Mouse (Mus musculus) erythroblast, embryonic 14.5 days (primary cell): Measurements from ENCODE around the gene Fgf8. TPM values are rescaled to one million over a fixed set of nuclear protein-coding genes. Genes with fewer than 3 reads are reported as not detected.

ENCODE experiments used
- H3K27me3 ChIP-seq: 2 replicates; pipeline ENCODE4 v1.6.1; 2012; ENCODE audit warnings: inconsistent platforms; ENCODE audit not compliant: control insufficient read depth
- H3K36me3 ChIP-seq: 2 replicates; pipeline ENCODE4 v1.6.1; 2012; ENCODE audit warnings: mild to moderate bottlenecking, inconsistent platforms; ENCODE audit not compliant: control insufficient read depth
- H3K4me1 ChIP-seq: 2 replicates; pipeline ENCODE4 v1.6.1; 2012; ENCODE audit warnings: inconsistent platforms; ENCODE audit not compliant: control insufficient read depth
- H3K4me3 ChIP-seq: replicated peaks from 2 replicates; pipeline ENCODE3; 2012; ENCODE audit warnings: moderate library complexity, mild to moderate bottlenecking, inconsistent platforms
- H3K9me3 ChIP-seq: 2 replicates; pipeline ENCODE4 v1.6.1; 2012; ENCODE audit warnings: low read length, inconsistent platforms, mixed read lengths; ENCODE audit not compliant: control insufficient read depth
- GATA1 ChIP-seq: IDR thresholded peaks from 2 replicates; pipeline ENCODE4 v1.6.1; 2012; ENCODE audit warnings: low read length, inconsistent platforms, mixed read lengths
- TAL1 ChIP-seq: IDR thresholded peaks from 3 replicates; pipeline ENCODE4 v1.6.1; 2012; ENCODE audit warnings: low read length, inconsistent platforms, mixed read lengths
- polyA plus RNA-seq: library from polyadenylated mRNA; stranded (reverse); fragments of >175 nt; gene quantifications from 2 replicates; pipeline ENCODE4 v1.2.3, GENCODE M21; 2012

The Fgf8 gene
- polyA plus RNA-seq, 1 experiment, result not detected

DNA sequence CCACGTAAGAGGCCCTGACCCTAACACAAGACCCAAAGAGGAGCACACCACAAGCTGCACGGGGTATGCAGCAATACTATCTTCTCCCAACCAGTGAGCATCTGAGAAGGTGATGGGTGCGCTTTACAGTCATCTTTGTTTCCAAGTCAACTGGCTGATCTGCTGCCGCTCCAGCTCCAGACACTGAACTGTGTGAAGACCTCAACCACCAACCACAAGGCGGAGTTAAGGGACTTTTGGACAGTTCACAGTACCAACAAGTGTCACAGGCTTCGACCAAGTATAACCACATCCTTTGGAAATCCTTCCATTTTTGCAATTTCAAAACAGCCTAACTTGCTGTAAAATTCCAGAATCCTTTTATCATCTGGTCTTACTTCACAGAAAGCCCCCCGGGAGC lies 9.2 kb upstream of the Fgf8 start:
- no peak for TF ChIP-seq TAL1
- TF ChIP-seq GATA1, result no peak
- Histone ChIP-seq H3K4me1 (peaks cover 31% of the 10 kb centered on the region), H3K36me3 (peaks cover 82% of the 10 kb centered on the region), H3K9me3 (no peaks in the 10 kb centered on the region), H3K4me3 (no peak overlapping the region), H3K27me3 (no peaks in the 10 kb centered on the region)

- Histone ChIP-seq H3K4me1 (peaks cover 38% of the 10 kb centered on the region), H3K9me3 (peaks cover 8% of the 10 kb centered on the region; the same call in 1 of the 2 replicates), H3K27me3 (peaks cover 22% of the 10 kb centered on the region), H3K4me3 (peak within 1 kb of the TSS; percentile 95), H3K36me3 (peaks cover 58% of the 10 kb centered on the region)
- TF ChIP-seq GATA1, result no peak
- TF ChIP-seq TAL1, result no peak
Measured at GRCm38 (mm10) chr19:45749243-45750043, 6.7 kb upstream of the Fgf8 start, which contains the start of gene Npm3. Gene Npm3, minus strand, starts transcription at chr19:45749591.

- peak overlapping the region; percentile 95 for H3K4me3 ChIP-seq
- H3K36me3 ChIP-seq, result peaks cover 51% of the 10 kb centered on the region
- H3K9me3 ChIP-seq, result peaks cover 11% of the 10 kb centered on the region; the same call in 1 of the 2 replicates
- H3K27me3 ChIP-seq, result peaks cover 29% of the 10 kb centered on the region
- H3K4me1 ChIP-seq, result peaks cover 36% of the 10 kb centered on the region
- no peak for TF ChIP-seq GATA1
- no peak for TF ChIP-seq TAL1
Measured at GRCm38 (mm10) chr19:45748691-45749242, 6.1 kb upstream of the Fgf8 start.

DNA sequence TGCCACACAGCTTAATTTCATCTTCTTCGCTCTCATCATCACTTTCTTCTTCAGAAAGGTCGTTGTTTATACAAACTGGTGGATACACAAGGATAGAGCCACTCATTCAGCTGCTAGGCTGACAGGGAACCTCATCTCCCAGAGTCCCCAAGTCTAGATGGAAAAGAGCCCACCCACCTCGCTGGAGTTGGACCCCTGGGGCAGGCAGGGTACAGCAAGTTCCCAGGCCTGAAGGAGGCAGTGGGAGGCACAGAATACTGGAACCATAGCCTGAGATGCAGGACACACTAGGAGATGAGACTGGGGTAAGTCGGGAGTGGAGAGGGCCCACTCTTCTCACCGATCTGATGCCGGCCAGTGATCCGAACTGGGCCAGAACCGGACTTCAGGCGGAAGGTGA lies 5.5 kb upstream of the Fgf8 start:
- peaks cover 46% of the 10 kb centered on the region for H3K36me3 ChIP-seq
- peaks cover 36% of the 10 kb centered on the region for H3K4me1 ChIP-seq
- H3K4me3 ChIP-seq, result peak overlapping the region; percentile 95
- TF ChIP-seq TAL1 (no peak), GATA1 (no peak)
- H3K9me3 ChIP-seq, result peaks cover 11% of the 10 kb centered on the region; the same call in 1 of the 2 replicates
- H3K27me3 ChIP-seq, result peaks cover 35% of the 10 kb centered on the region

- no peak overlapping the region for H3K4me3 ChIP-seq
- TF ChIP-seq TAL1 (no peak), GATA1 (no peak)
- H3K36me3 ChIP-seq, result peaks cover 37% of the 10 kb centered on the region
- peaks cover 15% of the 10 kb centered on the region; the same call in 1 of the 2 replicates for H3K9me3 ChIP-seq
- peaks cover 36% of the 10 kb centered on the region for H3K4me1 ChIP-seq
- peaks cover 44% of the 10 kb centered on the region for H3K27me3 ChIP-seq
Measured at GRCm38 (mm10) chr19:45747028-45747867, 4.5 kb upstream of the Fgf8 start.

- Histone ChIP-seq H3K27me3 (peaks cover 53% of the 10 kb centered on the region), H3K4me3 (no peak overlapping the region), H3K36me3 (peaks cover 28% of the 10 kb centered on the region), H3K4me1 (peaks cover 36% of the 10 kb centered on the region), H3K9me3 (peaks cover 22% of the 10 kb centered on the region; the same call in 1 of the 2 replicates)
- TF ChIP-seq GATA1 (no peak), TAL1 (no peak)
Measured at GRCm38 (mm10) chr19:45746153-45747020, 3.7 kb upstream of the Fgf8 start.

GRCm38 (mm10) chr19:45745344-45746152 lies 2.8 kb upstream of the Fgf8 start:
- Histone ChIP-seq H3K4me3 (no peak overlapping the region), H3K9me3 (peaks cover 25% of the 10 kb centered on the region; the same call in 1 of the 2 replicates), H3K36me3 (peaks cover 20% of the 10 kb centered on the region), H3K4me1 (peaks cover 36% of the 10 kb centered on the region), H3K27me3 (peaks cover 61% of the 10 kb centered on the region)
- no peak for TF ChIP-seq GATA1
- no peak for TF ChIP-seq TAL1
